Mouse (Mus musculus): ENCODE results near the gene Skap1.

DNA sequence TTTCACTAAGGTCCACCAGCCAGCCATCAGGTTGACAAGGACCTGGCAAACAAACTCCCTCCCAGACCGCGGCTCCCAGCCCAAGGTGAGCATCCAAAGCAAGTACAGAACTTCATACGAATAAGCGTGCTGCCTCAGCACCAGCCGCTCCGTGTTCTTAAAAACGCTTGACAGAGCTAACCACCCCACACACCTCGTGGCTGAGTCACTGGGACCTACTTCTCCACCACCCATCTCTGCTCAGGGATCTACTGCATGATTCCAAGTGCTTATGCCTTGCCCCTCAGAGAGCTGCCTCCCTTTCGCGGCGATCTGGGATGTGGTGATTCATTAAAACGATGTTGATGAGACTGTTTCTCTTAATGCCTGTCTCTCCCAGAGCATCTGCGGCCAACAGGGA lies 213.6 kb downstream of the Skap1 start:
- TF ChIP-seq CTCF (IDR thresholded peaks at IDR 0.05; ENCODE audit: low read depth) (no peak), EP300 (IDR thresholded peaks at IDR 0.05; ENCODE audit: low read depth) (no peak)
